Mouse (Mus musculus) intestine, postnatal 0 days (tissue): ENCODE results near the gene Sema3c. TPM values are rescaled to one million over a fixed set of nuclear protein-coding genes. Genes with fewer than 3 reads are reported as not detected.

Source experiments
- ATAC-seq: fragments of 200-750 bp; cut with Nextera tagmentation; 2 replicates; pipeline ENCODE4 v1.8.0; 2017; ENCODE audit warnings: mild to moderate bottlenecking, moderate TSS enrichment, moderate library complexity
- H3K27ac ChIP-seq: fragments of 300-500 bp; sonication (generic); 2 replicates; pipeline ENCODE4 v1.5.1; 2014; ENCODE audit warnings: mild to moderate bottlenecking, low read depth, low read length, moderate library complexity
- H3K27me3 ChIP-seq: fragments of 300-500 bp; sonication (generic); replicated peaks from 2 replicates; pipeline ENCODE4 v1.6.1; 2014; ENCODE audit warnings: low read length, mixed read lengths; ENCODE audit not compliant: control insufficient read depth, insufficient read depth
- H3K36me3 ChIP-seq: fragments of 300-500 bp; sonication (generic); 2 replicates; pipeline ENCODE4 v1.6.1; 2014; ENCODE audit warnings: mild to moderate bottlenecking, moderate library complexity; ENCODE audit not compliant: control insufficient read depth, insufficient read depth
- H3K4me1 ChIP-seq: fragments of 300-500 bp; sonication (generic); replicated peaks from 2 replicates; pipeline ENCODE4 v1.6.1; 2014; ENCODE audit warnings: antibody characterized with exemption, low read length, mixed read lengths; ENCODE audit not compliant: control insufficient read depth, insufficient read depth
- H3K4me2 ChIP-seq: fragments of 300-500 bp; sonication (generic); replicated peaks from 2 replicates; pipeline ENCODE4 v1.6.1; 2014; ENCODE audit warnings: low read depth, mild to moderate bottlenecking, moderate library complexity
- H3K4me3 ChIP-seq: fragments of 300-500 bp; sonication (generic); 2 replicates; pipeline ENCODE4 v1.5.1; 2014; ENCODE audit warnings: low read depth, low read length
- H3K9ac ChIP-seq: fragments of 300-500 bp; sonication (generic); 2 replicates; pipeline ENCODE4 v1.6.1; 2014; ENCODE audit warnings: mild to moderate bottlenecking, low read depth, low read length
- H3K9me3 ChIP-seq: fragments of 300-500 bp; sonication (generic); 2 replicates; pipeline ENCODE4 v1.6.1; 2016; ENCODE audit warnings: mixed run types; ENCODE audit not compliant: control insufficient read depth
- CTCF ChIP-seq: sonication (generic); IDR thresholded peaks from 2 replicates; pipeline ENCODE4 v1.5.1; 2016; ENCODE audit warnings: low read depth, mild to moderate bottlenecking, control low read depth, antibody characterized with exemption, moderate library complexity
- WGBS: fragments of 180-500 bp; shearing (Covaris S2); extraction: QIAGEN DNeasy Blood & Tissue Kit; methylation state at CpG from one replicate; pipeline ENCODE4 v1.1.7; 2014; 5-methylcytosine and 5-hydroxymethylcytosine counted together
- polyA plus RNA-seq: library from polyadenylated mRNA; unstranded; fragments of >200 nt; fragmentation: Nextera tagmentation; extraction: Ambion mirVana; gene quantifications from 2 replicates; pipeline ENCODE4 v1.2.1, GENCODE M21; 2015

Sema3c gene
- polyA plus RNA-seq, 1 experiment from 2014 or later: 11.7 TPM

DNA sequence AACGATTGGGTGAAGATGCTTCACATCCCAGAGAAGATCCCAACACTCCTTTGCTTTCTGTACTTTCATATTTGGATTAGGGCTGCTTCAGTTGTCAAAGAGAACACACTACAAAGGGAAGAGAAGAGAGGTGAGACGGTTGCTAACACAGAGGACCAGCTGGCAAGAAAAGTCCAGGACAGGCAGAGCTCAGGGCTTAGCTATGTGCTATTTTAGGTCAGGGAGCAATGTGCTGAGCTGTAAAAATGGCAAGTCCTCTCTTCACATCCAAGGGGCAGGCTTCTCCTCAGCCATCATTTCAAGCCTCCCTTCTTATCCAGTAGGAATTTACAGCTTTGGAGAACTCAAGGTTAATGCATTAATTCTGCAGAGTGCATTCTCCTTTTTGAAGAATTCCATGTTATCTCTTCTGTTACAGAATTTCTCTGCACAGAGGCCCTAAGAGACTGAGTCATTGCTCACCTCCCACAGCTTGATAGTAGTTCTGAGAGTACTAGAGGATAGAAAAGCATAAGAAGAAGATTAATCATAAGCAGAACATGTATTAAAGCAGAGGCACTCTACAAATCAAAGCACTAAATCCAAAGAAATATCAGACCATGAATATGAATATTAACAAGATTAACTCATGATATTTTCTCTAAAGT is 10.3 kb downstream of the Sema3c start:
- Histone ChIP-seq H3K9me3 (no peaks in the 10 kb centered on the region), H3K4me2 (no peak overlapping the region), H3K36me3 (no peaks in the 10 kb centered on the region), H3K4me1 (no peaks in the 10 kb centered on the region), H3K27me3 (no peaks in the 10 kb centered on the region), H3K4me3 (no peak overlapping the region), H3K9ac (no peak overlapping the region), H3K27ac (no peak overlapping the region)
- no peak for TF ChIP-seq CTCF
- ATAC-seq: no peak
- WGBS: 60% methylated on average over 2 of the region's 2 CpGs

DNA sequence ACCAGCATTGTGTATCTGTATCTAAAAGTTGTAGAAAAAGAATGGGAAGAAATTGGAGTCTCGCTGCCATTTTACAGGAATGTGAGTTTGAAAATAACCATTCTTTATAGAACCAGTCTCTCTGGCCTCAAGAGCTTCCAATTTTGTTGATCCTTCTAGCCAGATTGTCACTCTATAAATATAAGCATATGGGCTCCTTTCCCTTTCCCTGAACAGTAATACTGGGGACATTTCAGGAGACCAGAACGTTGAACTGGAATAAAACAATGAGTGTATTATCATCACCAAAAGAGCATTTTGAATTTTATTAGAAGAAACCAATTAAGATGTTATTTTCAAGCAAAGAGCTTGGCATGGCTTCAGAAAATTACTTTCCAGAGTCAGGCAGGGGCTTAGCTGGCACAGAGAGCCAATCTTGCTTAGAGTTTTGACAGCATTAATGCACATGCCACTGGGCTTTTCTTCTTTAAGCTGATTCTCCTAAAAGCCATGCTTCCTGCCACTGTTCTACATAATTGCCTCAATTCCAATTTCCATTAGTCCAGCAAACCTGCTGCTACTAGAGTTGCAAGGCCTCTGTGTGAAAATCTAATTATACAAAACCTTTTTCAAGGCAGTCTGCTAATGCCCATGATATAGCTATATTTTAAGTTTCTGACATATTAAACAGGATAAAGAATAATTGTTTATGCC is 12.6 kb downstream of the Sema3c start:
- Histone ChIP-seq H3K27ac (no peak overlapping the region), H3K4me1 (no peaks in the 10 kb centered on the region), H3K4me2 (no peak overlapping the region), H3K4me3 (no peak overlapping the region), H3K36me3 (no peaks in the 10 kb centered on the region), H3K9me3 (no peaks in the 10 kb centered on the region), H3K27me3 (no peaks in the 10 kb centered on the region), H3K9ac (no peak overlapping the region)
- 80% methylated on average over 2 of the region's 2 CpGs for WGBS
- ATAC-seq: no peak
- TF ChIP-seq CTCF: no peak

DNA sequence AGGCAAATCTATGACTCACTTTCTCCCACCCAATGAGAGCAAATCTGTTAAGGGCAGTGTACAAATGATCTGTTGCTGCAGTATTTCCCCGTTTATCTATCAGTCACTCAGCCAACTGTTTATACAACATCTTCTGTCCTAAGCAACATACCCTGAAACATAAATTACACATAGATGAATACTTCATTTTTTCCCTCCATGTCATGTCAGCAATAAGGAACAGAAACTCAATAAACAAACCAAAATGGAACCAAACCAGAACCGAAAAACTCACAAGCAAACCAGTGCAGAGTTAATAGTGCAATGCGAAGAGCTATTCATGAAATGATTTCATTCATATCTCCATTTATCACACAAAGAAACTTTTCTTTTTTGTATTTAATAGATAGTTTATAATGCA is 17.8 kb downstream of the Sema3c start:
- no peaks in the 10 kb centered on the region for H3K36me3 ChIP-seq
- H3K27me3 ChIP-seq: no peaks in the 10 kb centered on the region
- no peaks in the 10 kb centered on the region for H3K4me1 ChIP-seq

DNA sequence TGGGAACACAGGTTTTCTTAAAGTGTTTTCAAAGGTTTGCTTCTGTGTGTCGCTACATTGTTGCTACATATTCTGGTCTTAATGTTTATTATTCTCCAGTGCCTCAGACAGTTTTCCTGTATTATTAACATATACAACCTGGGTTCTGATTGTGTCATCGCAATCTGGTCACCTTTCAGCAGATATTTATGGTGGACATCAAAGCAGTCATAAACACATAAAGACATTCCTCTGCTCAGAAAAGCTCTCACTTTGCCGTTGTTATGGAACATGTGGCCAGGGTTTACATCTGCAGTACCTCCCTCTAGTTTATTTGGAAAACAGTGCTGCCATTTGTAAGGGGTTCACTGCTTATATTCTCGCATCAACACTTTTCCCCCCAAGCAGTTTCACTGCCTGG is 27.6 kb downstream of the Sema3c start:
- H3K36me3 ChIP-seq: no peaks in the 10 kb centered on the region
- peak; percentile 70 for ATAC-seq
- 16% methylated on average over 4 of the region's 4 CpGs for WGBS

More for the DNA sequence above, 17.8 kb downstream of the Sema3c start:
- Histone ChIP-seq H3K27ac (no peak overlapping the region), H3K4me3 (no peak overlapping the region), H3K9ac (no peak overlapping the region), H3K9me3 (no peaks in the 10 kb centered on the region), H3K4me2 (no peak overlapping the region)
- WGBS: 79% methylated on average over 3 of the region's 3 CpGs
- ATAC-seq: no peak
- TF ChIP-seq CTCF: no peak

DNA sequence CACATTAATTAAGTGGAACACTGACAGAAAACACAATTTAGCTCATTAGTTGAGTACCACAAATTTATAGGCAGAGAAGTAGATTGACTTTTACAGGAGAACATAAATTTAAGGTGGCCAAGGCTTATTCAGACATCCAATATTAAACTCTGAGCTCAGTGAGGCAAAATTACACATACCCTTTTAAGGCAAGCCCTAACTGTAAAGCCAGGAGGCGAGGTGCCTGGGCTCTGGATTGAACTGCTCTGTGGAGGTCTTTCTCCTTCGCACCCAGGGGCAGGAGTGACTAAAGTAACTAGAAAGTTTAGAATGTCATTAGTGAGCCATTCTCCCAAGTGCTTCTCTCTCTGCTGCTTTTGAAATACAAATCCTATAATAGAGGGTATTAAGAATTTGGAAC is 46.5 kb downstream of the Sema3c start:
- 89% methylated on average over 2 of the region's 2 CpGs for whole genome bisulfite sequencing
- Histone ChIP-seq H3K4me3 (no peak overlapping the region), H3K36me3 (no peaks in the 10 kb centered on the region), H3K9me3 (no peaks in the 10 kb centered on the region), H3K4me2 (no peak overlapping the region), H3K27me3 (no peaks in the 10 kb centered on the region), H3K4me1 (no peaks in the 10 kb centered on the region), H3K27ac (no peak overlapping the region), H3K9ac (no peak overlapping the region)
- ATAC-seq: no peak
- no peak for TF ChIP-seq CTCF

More for the DNA sequence above, 27.6 kb downstream of the Sema3c start:
- Histone ChIP-seq H3K9ac (no peak overlapping the region), H3K27ac (no peak overlapping the region), H3K27me3 (no peaks in the 10 kb centered on the region), H3K9me3 (no peaks in the 10 kb centered on the region), H3K4me2 (no peak overlapping the region), H3K4me1 (no peaks in the 10 kb centered on the region), H3K4me3 (no peak overlapping the region)
- TF ChIP-seq CTCF: no peak

DNA sequence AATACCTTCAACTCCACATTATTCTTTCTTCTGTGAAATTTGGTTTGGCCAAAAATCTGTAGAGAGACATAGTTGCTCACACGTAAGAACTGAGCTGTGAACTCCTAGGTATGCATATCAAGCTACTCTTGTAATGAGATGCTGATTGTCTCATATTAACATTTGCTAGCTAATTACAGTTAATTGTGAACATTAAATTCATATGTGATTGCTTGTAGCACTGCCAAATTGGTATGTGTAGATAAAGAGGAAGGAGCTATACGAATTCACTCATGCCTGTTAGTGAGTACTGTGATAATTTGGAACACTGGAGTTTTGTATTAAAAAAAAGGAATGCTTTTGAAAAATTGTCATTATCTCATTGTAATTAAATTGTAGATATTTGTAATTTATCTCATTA is 48.5 kb downstream of the Sema3c start:
- H3K27ac ChIP-seq: no peak overlapping the region
- no peaks in the 10 kb centered on the region for H3K27me3 ChIP-seq
- H3K4me3 ChIP-seq: no peak overlapping the region
- no peaks in the 10 kb centered on the region for H3K36me3 ChIP-seq
- no peak for TF ChIP-seq CTCF
- no peak overlapping the region for H3K9ac ChIP-seq
- H3K4me2 ChIP-seq: no peak overlapping the region
- WGBS: 87% methylated on average over 2 of the region's 2 CpGs
- no peaks in the 10 kb centered on the region for H3K4me1 ChIP-seq
- no peak for ATAC-seq
- H3K9me3 ChIP-seq: no peaks in the 10 kb centered on the region
